ENCODE assay signal across 19 mouse cellular contexts in genomic region chr5:119605444-119605843, GRCm38 (mm10).
DNase-seq lines count a peak whose midpoint lies in the region; ATAC-seq lines count a peak whose summit lies in the region.
"Had no signal": no experiment of that assay in that cellular context is flagged by ENCODE, and none has a peak within 500 bp of the region (broad histone marks: within the 10 kb centered on the region; RNA-seq: fewer than 3 reads in every experiment).

No protein-coding gene starts in this region.

- H3K27ac ChIP-seq in hindbrain, embryonic 11.5 days (ENCODE audit: low read depth, low read length), result no peak overlapping the region
- no peak overlapping the region for H3K27ac ChIP-seq in hindbrain, embryonic 14.5 days
- 0 out of 2 replicates have a peak overlapping the region, but pooled peaks have one; percentile 6 for H3K27ac ChIP-seq in lung, embryonic 16.5 days (ENCODE audit: low read length)
- H3K27ac ChIP-seq in embryonic facial prominence, embryonic 10.5 days (replicated peaks), result peak overlapping the region; percentile 49
- peak overlapping the region; percentile 22; the same call in 1 of the 2 replicates for H3K27ac ChIP-seq in stomach, embryonic 14.5 days (ENCODE audit: low read length)
- H3K27ac ChIP-seq: forebrain, embryonic 12.5 days; liver, embryonic 15.5 days had no signal

- H3K27me3 ChIP-seq in hindbrain, embryonic 11.5 days (ENCODE audit: control insufficient read depth, insufficient read depth, low read length), result no peaks in the 10 kb centered on the region
- no peaks in the 10 kb centered on the region for H3K27me3 ChIP-seq in hindbrain, embryonic 14.5 days (ENCODE audit: control insufficient read depth, insufficient read depth, low read length)
- H3K27me3 ChIP-seq in lung, embryonic 16.5 days (ENCODE audit: control insufficient read depth, insufficient read depth, low read depth, low read length), result no peaks in the 10 kb centered on the region
- H3K27me3 ChIP-seq in embryonic facial prominence, embryonic 10.5 days (replicated peaks; ENCODE audit: low read depth, poor library complexity, severe bottlenecking), result peaks cover 3% of the 10 kb centered on the region; the same call in 1 of the 2 replicates
- no peaks in the 10 kb centered on the region for H3K27me3 ChIP-seq in stomach, embryonic 14.5 days (ENCODE audit: control insufficient read depth, insufficient read depth, low read length)
- H3K27me3 ChIP-seq: forebrain, embryonic 12.5 days; liver, embryonic 15.5 days; Patski had no signal

- H3K4me3 ChIP-seq in hindbrain, embryonic 11.5 days (ENCODE audit: low read depth, low read length), result no peak overlapping the region
- H3K4me3 ChIP-seq in hindbrain, embryonic 14.5 days (replicated peaks; ENCODE audit: low read length), result no peak overlapping the region
- H3K4me3 ChIP-seq in lung, embryonic 16.5 days (ENCODE audit: low read length), result no peak overlapping the region
- H3K4me3 ChIP-seq in embryonic facial prominence, embryonic 10.5 days, result no peak overlapping the region
- no peak overlapping the region for H3K4me3 ChIP-seq in stomach, embryonic 14.5 days (ENCODE audit: low read depth, low read length)
- H3K4me3 ChIP-seq: forebrain, embryonic 12.5 days; liver, embryonic 15.5 days had no signal

- H3K9me3 ChIP-seq in hindbrain, embryonic 11.5 days (ENCODE audit: control insufficient read depth, low read length), result no peaks in the 10 kb centered on the region
- H3K9me3 ChIP-seq in hindbrain, embryonic 14.5 days (ENCODE audit: control insufficient read depth, low read length), result no peaks in the 10 kb centered on the region
- H3K9me3 ChIP-seq in lung, embryonic 16.5 days (ENCODE audit: control insufficient read depth, low read length), result no peaks in the 10 kb centered on the region
- peaks cover 4% of the 10 kb centered on the region; the same call in 1 of the 2 replicates for H3K9me3 ChIP-seq in embryonic facial prominence, embryonic 10.5 days
- H3K9me3 ChIP-seq in stomach, embryonic 14.5 days (ENCODE audit: control insufficient read depth, low read depth, low read length), result no peaks in the 10 kb centered on the region
- H3K9me3 ChIP-seq: liver, embryonic 15.5 days had no signal

- no peaks in the 10 kb centered on the region for H3K36me3 ChIP-seq in hindbrain, embryonic 11.5 days (ENCODE audit: control insufficient read depth, insufficient read depth, low read length)
- no peaks in the 10 kb centered on the region for H3K36me3 ChIP-seq in hindbrain, embryonic 14.5 days (replicated peaks; ENCODE audit: control insufficient read depth, insufficient read depth)
- H3K36me3 ChIP-seq in lung, embryonic 16.5 days (ENCODE audit: control insufficient read depth, insufficient read depth, low read length), result no peaks in the 10 kb centered on the region
- no peaks in the 10 kb centered on the region for H3K36me3 ChIP-seq in embryonic facial prominence, embryonic 10.5 days (replicated peaks)
- H3K36me3 ChIP-seq in stomach, embryonic 14.5 days (ENCODE audit: control insufficient read depth, insufficient read depth, low read length), result no peaks in the 10 kb centered on the region
- H3K36me3 ChIP-seq: forebrain, embryonic 12.5 days; liver, embryonic 15.5 days had no signal

- peak; percentile 58 for DNase-seq in hindbrain, embryonic 11.5 days (ENCODE audit: low spot score)
- DNase-seq in hindbrain, embryonic 14.5 days (ENCODE audit: low spot score), result no peak
- no peak for DNase-seq in lung, postnatal 25 days (ENCODE audit: low spot score)
- DNase-seq in embryonic facial prominence, embryonic 10.5 days (ENCODE audit: low spot score), result no peak
- no peak for DNase-seq in layer of hippocampus, postnatal 14 days (ENCODE audit: low spot score in 2 of 2)
- DNase-seq: adrenal gland, postnatal 14 days; cerebellum, adult 18-20 months; heart, postnatal 14 days; kidney, postnatal 14 days; layer of hippocampus, adult 9-11 months; right cerebral cortex, postnatal 4 days had no signal

- H3K4me1 ChIP-seq in hindbrain, embryonic 11.5 days (replicated peaks; ENCODE audit: control insufficient read depth, insufficient read depth, low read length), result no peaks in the 10 kb centered on the region
- 0 out of 2 replicates have a peak, but pooled peaks cover 4% of the 10 kb centered on the region for H3K4me1 ChIP-seq in hindbrain, embryonic 14.5 days (replicated peaks; ENCODE audit: control insufficient read depth, insufficient read depth, low read length)
- H3K4me1 ChIP-seq in lung, embryonic 16.5 days (replicated peaks; ENCODE audit: control insufficient read depth, insufficient read depth, low read length), result no peaks in the 10 kb centered on the region; the same call in 1 of the 2 replicates
- H3K4me1 ChIP-seq in embryonic facial prominence, embryonic 10.5 days, result peaks cover 33% of the 10 kb centered on the region
- H3K4me1 ChIP-seq in stomach, embryonic 14.5 days (ENCODE audit: control insufficient read depth, insufficient read depth, low read length), result no peaks in the 10 kb centered on the region
- H3K4me1 ChIP-seq: liver, embryonic 15.5 days had no signal

- no peak overlapping the region for H3K9ac ChIP-seq in hindbrain, embryonic 11.5 days (ENCODE audit: low read depth, low read length)
- H3K9ac ChIP-seq in hindbrain, embryonic 14.5 days, result no peak overlapping the region
- no peak overlapping the region for H3K9ac ChIP-seq in lung, embryonic 16.5 days (ENCODE audit: low read length)
- H3K9ac ChIP-seq in stomach, embryonic 14.5 days (replicated peaks; ENCODE audit: low read depth, low read length), result no peak overlapping the region
- H3K9ac ChIP-seq: forebrain, embryonic 12.5 days; liver, embryonic 15.5 days had no signal

- H3K4me2 ChIP-seq in hindbrain, embryonic 11.5 days (replicated peaks; ENCODE audit: low read depth, low read length), result no peak overlapping the region
- no peak overlapping the region for H3K4me2 ChIP-seq in hindbrain, embryonic 14.5 days (replicated peaks)
- H3K4me2 ChIP-seq in lung, embryonic 16.5 days (ENCODE audit: low read depth, low read length), result no peak overlapping the region
- H3K4me2 ChIP-seq in stomach, embryonic 14.5 days (replicated peaks; ENCODE audit: low read depth, low read length), result no peak overlapping the region
- H3K4me2 ChIP-seq: forebrain, embryonic 12.5 days; heart, embryonic 11.5 days; liver, embryonic 15.5 days had no signal

- peak; percentile 61; the same call in 1 of the 2 replicates for ATAC-seq in hindbrain, embryonic 11.5 days (ENCODE audit: low FRiP score)
- ATAC-seq in hindbrain, embryonic 14.5 days (ENCODE audit: low FRiP score), result no peak
- ATAC-seq in lung, embryonic 16.5 days (ENCODE audit: low read depth), result peak; percentile 69
- ATAC-seq in stomach, embryonic 14.5 days (ENCODE audit: insufficient number of reproducible peaks, insufficient read depth, low FRiP score, low read depth), result peak; percentile 58; the same call in 1 of the 2 replicates
- ATAC-seq: activated CD4-positive, CD25-positive, alpha-beta regulatory T cell, adult 4 months; inflammation-experienced regulatory T-cells, adult 6 months; Patski had no signal

- 49% methylated on average over 7 of the region's 7 CpGs for WGBS in hindbrain, embryonic 11.5 days
- WGBS in hindbrain, embryonic 14.5 days, result 25% methylated on average over 7 of the region's 7 CpGs
- WGBS in lung, embryonic 16.5 days, result 49% methylated on average over 7 of the region's 7 CpGs
- 62% methylated on average over 7 of the region's 7 CpGs for WGBS in embryonic facial prominence, embryonic 10.5 days
- 62% methylated on average over 7 of the region's 7 CpGs for WGBS in stomach, embryonic 14.5 days

Comparison
In these comparisons a context has a peak if more than half of its experiments do, and no peak if none do; other contexts are left out.
1. H3K27ac ChIP-seq: peak in lung, embryonic 16.5 days (single experiment), embryonic facial prominence, embryonic 10.5 days (single experiment) and stomach, embryonic 14.5 days (single experiment); none in hindbrain, embryonic 11.5 days (single experiment) and hindbrain, embryonic 14.5 days (single experiment).